Mouse (Mus musculus) E14TG2a.4 (cell line): ENCODE data around the gene Gm6657.

Source experiments
- CTCF ChIP-seq: conservative IDR thresholded peaks from 2 replicates; pipeline ENCODE4 v1.5.1; 2014; ENCODE audit warnings: low read length
- NANOG ChIP-seq: IDR thresholded peaks from 2 replicates; pipeline ENCODE4 v1.6.1; 2014; ENCODE audit warnings: borderline replicate concordance, low read length, mixed read lengths
- POU5F1 ChIP-seq: IDR thresholded peaks from 2 replicates; pipeline ENCODE4 v1.6.1; 2014; ENCODE audit warnings: low read length, borderline replicate concordance

DNA sequence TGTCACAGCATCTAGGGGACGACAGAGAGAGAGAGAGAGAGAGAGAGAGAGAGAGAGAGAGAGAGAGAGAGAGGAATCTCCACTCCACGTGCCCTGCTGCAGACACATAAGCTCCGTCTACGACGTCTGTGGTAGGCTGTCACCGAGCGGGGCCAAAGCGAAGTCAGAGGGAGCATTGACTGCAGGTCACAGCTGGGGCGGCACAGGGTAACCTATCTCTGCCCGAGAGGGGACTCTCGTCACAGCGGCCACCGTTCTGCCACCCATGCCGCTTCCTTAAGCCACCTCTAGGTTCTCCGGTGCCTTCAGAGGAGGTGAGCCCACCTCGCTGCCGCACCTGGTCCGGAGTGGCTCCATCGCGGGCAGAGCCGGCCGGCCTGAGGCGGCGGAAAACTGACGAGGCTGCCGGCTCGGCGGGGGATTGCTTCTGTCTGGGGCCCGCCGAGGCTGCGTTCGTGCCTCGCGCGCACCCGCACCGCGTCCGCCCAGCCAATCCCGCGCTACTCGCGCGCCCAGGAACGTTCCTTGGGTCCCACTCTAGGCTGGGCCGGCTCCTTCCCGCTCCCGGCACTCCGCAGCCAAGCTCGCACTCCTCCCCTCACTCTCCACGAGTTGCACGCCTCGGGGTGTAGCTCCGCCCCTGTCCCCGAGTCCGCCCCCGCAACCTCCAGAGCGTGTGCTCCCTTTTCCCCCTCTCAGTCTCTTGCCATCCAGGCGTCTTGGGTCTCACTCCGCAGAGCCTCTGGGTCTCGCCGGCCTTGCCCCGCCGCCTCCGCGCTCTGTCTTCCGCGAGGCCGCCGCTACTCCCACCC lies 31.9 kb downstream of the Gm6657 start, which contains the start of gene Gphn:
- no peak for TF ChIP-seq CTCF
- TF ChIP-seq NANOG = no peak
- TF ChIP-seq POU5F1 = no peak
